Mouse (Mus musculus): ENCODE results near the gene Met.

Met gene

GRCm38 (mm10) chr6:17611352-17612010 is 147.9 kb downstream of the Met start:
- DNase-seq (ENCODE audit: low spot score), result no peak

GRCm38 (mm10) chr6:17612652-17613051 is 149.1 kb downstream of the Met start:
- DNase-seq (ENCODE audit: low spot score), result no peak

GRCm38 (mm10) chr6:17620823-17621222 is 157.2 kb downstream of the Met start:
- no peak for DNase-seq (ENCODE audit: low spot score)

- DNase-seq (ENCODE audit: low spot score), result no peak
Observed at GRCm38 (mm10) chr6:17621436-17621835, 157.8 kb downstream of the Met start.

Data from embryo, embryonic 10 days (tissue).